Mouse (Mus musculus) liver, embryonic 15.5 days (tissue): Measurements from ENCODE around the gene Mms19. TPM values are rescaled to one million over a fixed set of nuclear protein-coding genes. Genes with fewer than 3 reads are reported as not detected.

ENCODE experiments used
- ATAC-seq: fragments of 200-750 bp; cut with Nextera tagmentation; 2 replicates; pipeline ENCODE4 v1.8.0; 2017; ENCODE audit warnings: moderate number of reproducible peaks, mild to moderate bottlenecking, moderate library complexity; ENCODE audit not compliant: insufficient read depth
- H3K27ac ChIP-seq: fragments of 300-500 bp; sonication (generic); replicated peaks from 2 replicates; pipeline ENCODE4 v1.5.1; 2015; ENCODE audit warnings: mild to moderate bottlenecking, inconsistent platforms
- H3K27me3 ChIP-seq: fragments of 300-500 bp; sonication (generic); 2 replicates; pipeline ENCODE4 v1.6.1; 2015; ENCODE audit warnings: mild to moderate bottlenecking, inconsistent platforms
- H3K36me3 ChIP-seq: fragments of 300-500 bp; sonication (generic); replicated peaks from 2 replicates; pipeline ENCODE4 v1.6.1; 2015; ENCODE audit warnings: moderate library complexity, mild to moderate bottlenecking, inconsistent platforms
- H3K4me1 ChIP-seq: fragments of 300-500 bp; sonication (generic); replicated peaks from 2 replicates; pipeline ENCODE4 v1.6.1; 2015; ENCODE audit warnings: inconsistent platforms
- H3K4me2 ChIP-seq: fragments of 300-500 bp; sonication (generic); 2 replicates; pipeline ENCODE4 v1.6.1; 2015; ENCODE audit warnings: moderate library complexity, mild to moderate bottlenecking, inconsistent platforms
- H3K4me3 ChIP-seq: fragments of 300-500 bp; sonication (generic); replicated peaks from 2 replicates; pipeline ENCODE4 v1.5.1; 2015; ENCODE audit warnings: mild to moderate bottlenecking, inconsistent platforms
- H3K9ac ChIP-seq: fragments of 300-500 bp; sonication (generic); 2 replicates; pipeline ENCODE4 v1.6.1; 2015; ENCODE audit warnings: moderate library complexity, mild to moderate bottlenecking, inconsistent platforms
- H3K9me3 ChIP-seq: fragments of 300-500 bp; sonication (generic); replicated peaks from 2 replicates; pipeline ENCODE4 v1.6.1; 2016; ENCODE audit warnings: inconsistent platforms
- WGBS: fragments of 180-500 bp; shearing (Covaris S2); methylation state at CpG from one replicate; pipeline ENCODE4 v1.1.7; 2015; ENCODE audit warnings: mixed read lengths; ENCODE audit not compliant: insufficient replicate concordance; 5-methylcytosine and 5-hydroxymethylcytosine counted together
- polyA plus RNA-seq: library from polyadenylated mRNA; unstranded; fragments of >200 nt; fragmentation: Nextera tagmentation; extraction: Ambion mirVana; gene quantifications from 2 replicates; pipeline ENCODE4 v1.2.1, GENCODE M21; 2015

Gene Mms19
- polyA plus RNA-seq, 1 experiment from 2014 or later: 10.1 TPM

DNA sequence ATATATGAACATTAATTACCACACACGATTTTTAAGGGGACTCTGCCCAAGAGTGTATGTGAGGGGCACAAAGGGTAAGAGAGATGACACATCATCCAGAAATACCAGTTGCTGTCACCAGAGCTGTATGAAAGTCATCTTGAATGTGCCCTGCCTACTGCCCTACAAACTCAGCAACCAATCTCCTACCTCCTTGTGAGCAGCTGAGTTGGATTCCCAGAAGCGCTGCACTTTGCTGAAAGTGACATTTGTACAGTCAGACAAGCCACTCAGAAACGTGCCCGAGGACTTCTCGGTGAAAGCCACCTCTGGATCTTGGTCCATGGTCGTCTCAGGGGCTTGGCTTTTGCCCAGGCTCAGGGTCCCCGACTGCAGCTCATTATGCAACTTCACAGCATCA lies 86.0 kb downstream of the Mms19 start:
- Histone ChIP-seq H3K4me2 (peak overlapping the region; percentile 87), H3K4me3 (peak overlapping the region; percentile 73), H3K9me3 (no peaks in the 10 kb centered on the region), H3K9ac (peak overlapping the region; percentile 57), H3K27ac (peak overlapping the region; percentile 53; the same call in 1 of the 2 replicates), H3K36me3 (peaks cover 15% of the 10 kb centered on the region), H3K27me3 (no peaks in the 10 kb centered on the region), H3K4me1 (peaks cover 36% of the 10 kb centered on the region)
- no peak for ATAC-seq
- WGBS: 21% methylated on average over 7 of the region's 7 CpGs

Other genes with a start within 250 kb of the Mms19 start
- 0.05 TPM in 2 replicates for gene Slit1, start 237.5 kb downstream of the Mms19 start, polyA plus RNA-seq
- gene Arhgap19, start 179.1 kb downstream of the Mms19 start, polyA plus RNA-seq: 26.6 and 29.4 TPM in 2 replicates
- gene Frat1, start 151.2 kb downstream of the Mms19 start, polyA plus RNA-seq: 8.5 and 9.1 TPM in 2 replicates
- gene Frat2, start 133.0 kb downstream of the Mms19 start, polyA plus RNA-seq: 4.4 and 4.5 TPM in 2 replicates
- 8.5 and 8.6 TPM in 2 replicates for gene Rrp12, start 85.0 kb downstream of the Mms19 start, polyA plus RNA-seq
- 267 and 322 TPM in 2 replicates for gene Pgam1, start 69.2 kb downstream of the Mms19 start, polyA plus RNA-seq
- gene Exosc1, start 47.7 kb downstream of the Mms19 start, polyA plus RNA-seq: 29.2 and 31.4 TPM in 2 replicates
- 33.7 and 39.6 TPM in 2 replicates for gene Zdhhc16, start 47.7 kb downstream of the Mms19 start, polyA plus RNA-seq
- 5.2 and 6.3 TPM in 2 replicates for gene Ubtd1, start 606 bp upstream of the Mms19 start, polyA plus RNA-seq
- gene Ankrd2, start 54.8 kb upstream of the Mms19 start, polyA plus RNA-seq: 0.17 and 0.21 TPM in 2 replicates
- 50.6 and 59.0 TPM in 2 replicates for gene Hoga1, start 64.5 kb upstream of the Mms19 start, polyA plus RNA-seq
- gene 4933411K16Rik, start 71.1 kb upstream of the Mms19 start, polyA plus RNA-seq: 0.22 and 0.26 TPM in 2 replicates
- 1.4 TPM in 2 replicates for gene Morn4, start 105.2 kb upstream of the Mms19 start, polyA plus RNA-seq
- gene Pi4k2a, start 109.3 kb upstream of the Mms19 start, polyA plus RNA-seq: 10.5 and 11.1 TPM in 2 replicates
- 19.9 and 25.0 TPM in 2 replicates for gene Avpi1, start 147.9 kb upstream of the Mms19 start, polyA plus RNA-seq
- gene Marveld1, start 166.2 kb upstream of the Mms19 start, polyA plus RNA-seq: 3.2 and 4.7 TPM in 2 replicates
- 8.8 and 10.1 TPM in 2 replicates for gene Zfyve27, start 182.8 kb upstream of the Mms19 start, polyA plus RNA-seq
- 0.12 TPM in 1 of 2 replicates, not detected in the other for gene Sfrp5, start 221.1 kb upstream of the Mms19 start, polyA plus RNA-seq